Mouse (Mus musculus): Measurements from ENCODE around the gene Zdhhc1. TPM values are rescaled to one million over a fixed set of nuclear protein-coding genes. Genes with fewer than 3 reads are reported as not detected.
A peak's percentile ranks its signal among the peaks of the same experiment; 100 is the strongest.

Gene Zdhhc1
- polyA plus RNA-seq, 1 experiment from 2014 or later: 20.1 TPM

GRCm38 (mm10) chr8:105445296-105446126 lies 51.2 kb downstream of the Zdhhc1 start:
- Histone ChIP-seq H3K9me3 (no peaks in the 10 kb centered on the region), H3K4me1 (replicated peaks) (no peaks in the 10 kb centered on the region), H3K36me3 (no peaks in the 10 kb centered on the region), H3K4me2 (replicated peaks) (no peak overlapping the region), H3K4me3 (replicated peaks) (no peak overlapping the region), H3K9ac (no peak overlapping the region), H3K27ac (no peak overlapping the region), H3K27me3 (replicated peaks) (no peaks in the 10 kb centered on the region)
- WGBS: 37% methylated on average over 11 of the region's 11 CpGs
- ATAC-seq: no peak

GRCm38 (mm10) chr8:105442661-105443060 lies 54.0 kb downstream of the Zdhhc1 start:
- H3K27me3 ChIP-seq (replicated peaks): no peaks in the 10 kb centered on the region

GRCm38 (mm10) chr8:105441433-105441832 lies 55.3 kb downstream of the Zdhhc1 start:
- Histone ChIP-seq H3K27ac (no peak overlapping the region), H3K4me3 (replicated peaks) (no peak overlapping the region), H3K9me3 (no peaks in the 10 kb centered on the region), H3K9ac (no peak overlapping the region), H3K27me3 (replicated peaks) (no peaks in the 10 kb centered on the region), H3K36me3 (no peaks in the 10 kb centered on the region), H3K4me2 (replicated peaks) (no peak overlapping the region), H3K4me1 (replicated peaks) (no peaks in the 10 kb centered on the region)
- 7% methylated on average over 6 of the region's 6 CpGs for WGBS
- no peak for ATAC-seq

More at GRCm38 (mm10) chr8:105442661-105443060, 54.0 kb downstream of the Zdhhc1 start:
- Histone ChIP-seq H3K9me3 (no peaks in the 10 kb centered on the region), H3K4me2 (replicated peaks) (no peak overlapping the region), H3K27ac (no peak overlapping the region), H3K4me1 (replicated peaks) (no peaks in the 10 kb centered on the region), H3K36me3 (no peaks in the 10 kb centered on the region), H3K4me3 (replicated peaks) (no peak overlapping the region), H3K9ac (no peak overlapping the region)
- WGBS: 94% methylated on average over 5 of the region's 5 CpGs
- ATAC-seq: no peak

GRCm38 (mm10) chr8:105438865-105439264 lies 57.8 kb downstream of the Zdhhc1 start:
- 42% methylated on average over 5 of the region's 5 CpGs for WGBS
- no peak for ATAC-seq
- no peak overlapping the region for H3K4me3 ChIP-seq (replicated peaks)

GRCm38 (mm10) chr8:105437078-105437748 lies 59.5 kb downstream of the Zdhhc1 start:
- no peaks in the 10 kb centered on the region for H3K9me3 ChIP-seq
- WGBS: 82% methylated on average over 5 of the region's 5 CpGs
- no peak overlapping the region for H3K4me3 ChIP-seq (replicated peaks)

More at GRCm38 (mm10) chr8:105438865-105439264, 57.8 kb downstream of the Zdhhc1 start:
- Histone ChIP-seq H3K4me1 (replicated peaks) (no peaks in the 10 kb centered on the region), H3K27me3 (replicated peaks) (no peaks in the 10 kb centered on the region), H3K9ac (no peak overlapping the region), H3K36me3 (no peaks in the 10 kb centered on the region), H3K9me3 (no peaks in the 10 kb centered on the region), H3K27ac (no peak overlapping the region), H3K4me2 (replicated peaks) (no peak overlapping the region)

GRCm38 (mm10) chr8:105436218-105436617 lies 60.5 kb downstream of the Zdhhc1 start:
- H3K9ac ChIP-seq: no peak overlapping the region
- 71% methylated on average over 5 of the region's 5 CpGs for WGBS
- no peaks in the 10 kb centered on the region for H3K9me3 ChIP-seq
- no peaks in the 10 kb centered on the region for H3K4me1 ChIP-seq (replicated peaks)
- H3K36me3 ChIP-seq: no peaks in the 10 kb centered on the region
- no peak for ATAC-seq
- no peaks in the 10 kb centered on the region for H3K27me3 ChIP-seq (replicated peaks)
- no peak overlapping the region for H3K27ac ChIP-seq
- no peak overlapping the region for H3K4me3 ChIP-seq (replicated peaks)
- H3K4me2 ChIP-seq (replicated peaks): no peak overlapping the region

More at GRCm38 (mm10) chr8:105437078-105437748, 59.5 kb downstream of the Zdhhc1 start:
- H3K4me2 ChIP-seq (replicated peaks): no peak overlapping the region
- H3K36me3 ChIP-seq: no peaks in the 10 kb centered on the region
- no peak overlapping the region for H3K9ac ChIP-seq
- H3K27me3 ChIP-seq (replicated peaks): no peaks in the 10 kb centered on the region
- H3K4me1 ChIP-seq (replicated peaks): no peaks in the 10 kb centered on the region
- peak; percentile 55; the same call in 1 of the 2 replicates for ATAC-seq
- H3K27ac ChIP-seq: no peak overlapping the region

- H3K27me3 ChIP-seq (replicated peaks): no peaks in the 10 kb centered on the region
- 61% methylated on average over 5 of the region's 5 CpGs for WGBS
- H3K4me1 ChIP-seq (replicated peaks): no peaks in the 10 kb centered on the region
- H3K36me3 ChIP-seq: no peaks in the 10 kb centered on the region
- H3K4me3 ChIP-seq (replicated peaks): no peak overlapping the region
- no peak overlapping the region for H3K27ac ChIP-seq
- no peak overlapping the region for H3K4me2 ChIP-seq (replicated peaks)
- no peak overlapping the region for H3K9ac ChIP-seq
- H3K9me3 ChIP-seq: no peaks in the 10 kb centered on the region
- no peak for ATAC-seq
These were observed 62.6 kb downstream of the Zdhhc1 start for GRCm38 (mm10) chr8:105434136-105434535.

GRCm38 (mm10) chr8:105433511-105433910 lies 63.2 kb downstream of the Zdhhc1 start:
- H3K27me3 ChIP-seq (replicated peaks): no peaks in the 10 kb centered on the region
- WGBS: 51% methylated on average over 5 of the region's 5 CpGs
- H3K4me1 ChIP-seq (replicated peaks): no peaks in the 10 kb centered on the region
- no peak overlapping the region for H3K9ac ChIP-seq
- H3K4me2 ChIP-seq (replicated peaks): no peak overlapping the region
- no peak overlapping the region for H3K27ac ChIP-seq
- H3K36me3 ChIP-seq: no peaks in the 10 kb centered on the region
- no peak for ATAC-seq
- H3K4me3 ChIP-seq (replicated peaks): no peak overlapping the region
- H3K9me3 ChIP-seq: no peaks in the 10 kb centered on the region

GRCm38 (mm10) chr8:105433021-105433420 lies 63.7 kb downstream of the Zdhhc1 start:
- Histone ChIP-seq H3K4me1 (replicated peaks) (no peaks in the 10 kb centered on the region), H3K27me3 (replicated peaks) (no peaks in the 10 kb centered on the region), H3K36me3 (no peaks in the 10 kb centered on the region), H3K4me3 (replicated peaks) (no peak overlapping the region), H3K4me2 (replicated peaks) (no peak overlapping the region), H3K9me3 (no peaks in the 10 kb centered on the region), H3K27ac (no peak overlapping the region), H3K9ac (no peak overlapping the region)
- 59% methylated on average over 6 of the region's 6 CpGs for WGBS
- no peak for ATAC-seq

- no peak overlapping the region for H3K4me2 ChIP-seq (replicated peaks)
- H3K9ac ChIP-seq: no peak overlapping the region
- 62% methylated on average over 7 of the region's 7 CpGs for WGBS
- no peaks in the 10 kb centered on the region for H3K36me3 ChIP-seq
- H3K4me3 ChIP-seq (replicated peaks): no peak overlapping the region
- no peaks in the 10 kb centered on the region for H3K27me3 ChIP-seq (replicated peaks)
- H3K27ac ChIP-seq: no peak overlapping the region
- H3K4me1 ChIP-seq (replicated peaks): no peaks in the 10 kb centered on the region
- ATAC-seq: no peak
- H3K9me3 ChIP-seq: no peaks in the 10 kb centered on the region
These were observed 64.8 kb downstream of the Zdhhc1 start for GRCm38 (mm10) chr8:105431743-105432515.

- Histone ChIP-seq H3K4me3 (replicated peaks) (no peak overlapping the region), H3K36me3 (no peaks in the 10 kb centered on the region), H3K9me3 (no peaks in the 10 kb centered on the region), H3K4me2 (replicated peaks) (no peak overlapping the region), H3K27ac (no peak overlapping the region), H3K27me3 (replicated peaks) (no peaks in the 10 kb centered on the region), H3K9ac (no peak overlapping the region), H3K4me1 (replicated peaks) (no peaks in the 10 kb centered on the region)
- ATAC-seq: no peak
- 49% methylated on average over 6 of the region's 6 CpGs for WGBS
These were observed 69.8 kb downstream of the Zdhhc1 start for GRCm38 (mm10) chr8:105426878-105427277.
